Mouse (Mus musculus) ES-E14 (cell line): Measurements from ENCODE around the gene Itpr1. TPM values are rescaled to one million over a fixed set of nuclear protein-coding genes. Genes with fewer than 3 reads are reported as not detected.

Experiments
- DNase-seq: peaks from one replicate; pipeline ENCODE4 v3.0.0-alpha.2; 2013; ENCODE audit warnings: low read depth, low spot score
- H3K27ac ChIP-seq: 2 replicates; pipeline ENCODE4 v1.5.1; 2012; ENCODE audit warnings: low read depth, mild to moderate bottlenecking, low read length, moderate library complexity, mixed read lengths; ENCODE audit not compliant: poor library complexity, insufficient read depth, severe bottlenecking
- H3K36me3 ChIP-seq: 2 replicates; pipeline ENCODE4 v1.6.1; 2012; ENCODE audit warnings: mild to moderate bottlenecking, low read length, moderate library complexity, mixed read lengths; ENCODE audit not compliant: control insufficient read depth, poor library complexity, insufficient read depth, severe bottlenecking
- H3K4me1 ChIP-seq, 2 experiments: fragments of 150-350 bp in 1 of 2; sonication (generic) in 1 of 2; 2 replicates each; pipeline ENCODE4 v1.6.1; 2012; ENCODE audit warnings: low read length in 2 of 2, mild to moderate bottlenecking in 1 of 2, mixed read lengths in 1 of 2; ENCODE audit not compliant: control insufficient read depth in 2 of 2, insufficient read depth in 2 of 2, poor library complexity in 1 of 2
- H3K4me3 ChIP-seq, 2 experiments: fragments of 150-350 bp in 1 of 2; sonication (generic) in 1 of 2; 2 replicates each; pipeline ENCODE4 v1.5.1; 2012; ENCODE audit warnings: low read length in 2 of 2, low read depth in 1 of 2, mild to moderate bottlenecking in 1 of 2, mixed read lengths in 1 of 2; ENCODE audit not compliant: insufficient read depth in 1 of 2, poor library complexity in 1 of 2, severe bottlenecking in 1 of 2
- H3K9ac ChIP-seq: 2 replicates; pipeline ENCODE4 v1.6.1; 2012; ENCODE audit warnings: low read depth, mild to moderate bottlenecking, low read length, mixed read lengths; ENCODE audit not compliant: poor library complexity, insufficient read depth, severe bottlenecking
- H3K9me3 ChIP-seq: fragments of 150-350 bp; sonication (generic); 2 replicates; pipeline ENCODE4 v1.6.1; 2012; ENCODE audit warnings: low read depth, mild to moderate bottlenecking, low read length; ENCODE audit not compliant: control insufficient read depth, insufficient read depth
- CHD2 ChIP-seq: IDR thresholded peaks from 2 replicates; pipeline ENCODE4 v1.6.1; 2014; ENCODE audit warnings: mild to moderate bottlenecking, low read depth, low read length, inconsistent platforms
- HCFC1 ChIP-seq: IDR thresholded peaks from 2 replicates; pipeline ENCODE4 v1.6.1; 2012; ENCODE audit warnings: low read length, inconsistent platforms, borderline replicate concordance; ENCODE audit not compliant: insufficient read depth
- MAFK ChIP-seq: IDR thresholded peaks from 2 replicates; pipeline ENCODE4 v1.6.1; 2014; ENCODE audit warnings: mild to moderate bottlenecking, low read depth, low read length, inconsistent platforms; ENCODE audit not compliant: insufficient read depth
- ZC3H11A ChIP-seq: IDR thresholded peaks from 2 replicates; pipeline ENCODE4 v1.6.1; 2012; ENCODE audit warnings: low read depth, mild to moderate bottlenecking, inconsistent platforms, low read length, borderline replicate concordance
- ZNF384 ChIP-seq: IDR thresholded peaks from 2 replicates; pipeline ENCODE4 v1.6.1; 2012; ENCODE audit warnings: low read depth, low read length, inconsistent platforms
- in situ Hi-C, 2 experiments: fragments of 600-800 bp; cut with MboI; formaldehyde crosslinking; loops; one replicate each; pipeline ENCODE4 v1.15.1; 2025; ENCODE audit warnings: low sequenced_read_pairs in 2 of 2, inconsistent platforms in 1 of 2; ENCODE audit not compliant: unreplicated experiment in 2 of 2
- total RNA-seq: library from RNA; depleted of rRNA; stranded (reverse); fragments of 300-350 nt; gene quantifications from 2 replicates; pipeline ENCODE4 v1.2.3, GENCODE M21; 2012

The Itpr1 gene
- total RNA-seq, 1 experiment: 52.8 TPM

- DNase-seq: no peak
- no peak for TF ChIP-seq MAFK
- Histone ChIP-seq H3K36me3 (peaks cover 6% of the 10 kb centered on the region; the same call in 1 of the 2 replicates), H3K27ac (no peak overlapping the region), H3K9me3 (no peaks in the 10 kb centered on the region), H3K9ac (no peak overlapping the region), H3K4me1 (peaks cover 5 to 8% of the 10 kb centered on the region in 2 experiments; a peak in 3 of 4 replicates), H3K4me3 (no peak overlapping the region)
- in situ Hi-C loops: no loop called here
Observed at GRCm38 (mm10) chr6:108238011-108238410, 25.1 kb downstream of the Itpr1 start.

GRCm38 (mm10) chr6:108239056-108239455, 26.2 kb downstream of the Itpr1 start:
- in situ Hi-C loops: no loop called here
- Histone ChIP-seq H3K36me3 (peaks cover 6% of the 10 kb centered on the region; the same call in 1 of the 2 replicates), H3K9me3 (no peaks in the 10 kb centered on the region), H3K27ac (no peak overlapping the region), H3K9ac (no peak overlapping the region), H3K4me3 (no peak overlapping the region), H3K4me1 (peaks cover 5 to 6% of the 10 kb centered on the region in 2 experiments; a peak in 3 of 4 replicates)
- TF ChIP-seq MAFK: no peak
- no peak for TF ChIP-seq ZNF384
- TF ChIP-seq ZC3H11A: no peak
- no peak for TF ChIP-seq HCFC1
- no peak for TF ChIP-seq CHD2
- DNase-seq: no peak

GRCm38 (mm10) chr6:108240004-108240403, 27.1 kb downstream of the Itpr1 start:
- in situ Hi-C loops: no loop called here
- H3K9me3 ChIP-seq: no peaks in the 10 kb centered on the region
- no peak overlapping the region for H3K4me3 ChIP-seq
- H3K27ac ChIP-seq: no peak overlapping the region
- no peak overlapping the region for H3K9ac ChIP-seq
- peaks cover 5 to 6% of the 10 kb centered on the region in 2 experiments; a peak in 3 of 4 replicates for H3K4me1 ChIP-seq
- no peak for DNase-seq
- H3K36me3 ChIP-seq: peaks cover 6% of the 10 kb centered on the region; the same call in 1 of the 2 replicates
- no peak for TF ChIP-seq HCFC1
- no peak for TF ChIP-seq CHD2
- TF ChIP-seq ZC3H11A: no peak
- TF ChIP-seq ZNF384: no peak
- no peak for TF ChIP-seq MAFK

- Histone ChIP-seq H3K9me3 (no peaks in the 10 kb centered on the region), H3K36me3 (peaks cover 6% of the 10 kb centered on the region; the same call in 1 of the 2 replicates), H3K4me3 (no peak overlapping the region), H3K9ac (no peak overlapping the region), H3K4me1 (peaks cover 4 to 5% of the 10 kb centered on the region in 2 experiments; a peak in 3 of 4 replicates), H3K27ac (no peak overlapping the region)
- in situ Hi-C loops: no loop called here
- TF ChIP-seq ZNF384 (no peak), HCFC1 (no peak), MAFK (no peak), ZC3H11A (no peak), CHD2 (no peak)
- no peak for DNase-seq
Observed at GRCm38 (mm10) chr6:108240754-108241153, 27.9 kb downstream of the Itpr1 start.

GRCm38 (mm10) chr6:108244571-108244970, 31.7 kb downstream of the Itpr1 start:
- peaks cover 0 to 9% of the 10 kb centered on the region in 2 experiments; a peak in 2 of 4 replicates for H3K4me1 ChIP-seq
- no peak overlapping the region for H3K4me3 ChIP-seq
- no peak for DNase-seq
- in situ Hi-C loops: no loop called here
- TF ChIP-seq ZC3H11A (no peak), HCFC1 (no peak), ZNF384 (no peak), CHD2 (no peak), MAFK (no peak)
- H3K9me3 ChIP-seq: no peaks in the 10 kb centered on the region
- H3K27ac ChIP-seq: no peak overlapping the region
- H3K9ac ChIP-seq: no peak overlapping the region
- H3K36me3 ChIP-seq: peaks cover 2% of the 10 kb centered on the region; the same call in 1 of the 2 replicates
